Mouse (Mus musculus) brain, embryonic 14.5 days (tissue): Measurements from ENCODE around the gene Fam187b.

ENCODE experiments used
- CTCF ChIP-seq: fragments of 200-500 bp; IDR thresholded peaks from 2 replicates; pipeline ENCODE4 v1.5.1; 2012; ENCODE audit warnings: inconsistent platforms, mild to moderate bottlenecking, moderate library complexity, borderline replicate concordance; ENCODE audit not compliant: insufficient read depth, insufficient read length; ENCODE audit errors: extremely low read depth
- POLR2A ChIP-seq: fragments of 200-500 bp; IDR thresholded peaks from 2 replicates; pipeline ENCODE4 v1.6.1; 2012; ENCODE audit warnings: mild to moderate bottlenecking, inconsistent platforms, borderline replicate concordance; ENCODE audit not compliant: poor library complexity, insufficient read depth, insufficient read length, severe bottlenecking; ENCODE audit errors: extremely low read depth

GRCm38 (mm10) chr7:30952441-30953265 is 20.9 kb upstream of the Fam187b start:
- TF ChIP-seq POLR2A, result no peak
- TF ChIP-seq CTCF, result no peak
